Mouse (Mus musculus): Measurements from ENCODE around the gene AU040320. TPM values are rescaled to one million over a fixed set of nuclear protein-coding genes. Genes with fewer than 3 reads are reported as not detected.

AU040320 gene
- polyA plus RNA-seq, 1 experiment from 2014 or later = 28.2 TPM

DNA sequence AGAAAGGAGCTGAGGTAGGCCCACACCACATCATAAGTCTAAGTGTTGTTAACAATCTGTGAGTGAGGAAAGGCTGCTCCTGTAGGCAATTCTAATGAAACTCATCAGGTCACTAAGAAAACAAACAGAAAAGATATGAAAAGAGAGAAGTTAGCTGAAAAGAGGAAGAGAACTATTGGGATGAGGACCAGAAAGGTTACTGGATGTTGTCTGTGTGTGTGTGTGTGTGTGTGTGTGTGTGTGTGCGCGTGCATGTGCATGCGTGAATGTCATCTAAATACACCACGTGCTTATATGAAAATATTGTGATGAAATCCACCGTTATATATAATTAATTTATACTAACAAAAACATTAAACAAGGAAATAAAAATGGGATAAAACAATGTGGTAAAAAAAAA lies 130.3 kb downstream of the AU040320 start:
- Histone ChIP-seq H3K36me3 (ENCODE audit: control insufficient read depth, insufficient read depth, low read length) (peaks cover 64% of the 10 kb centered on the region), H3K9me3 (replicated peaks; ENCODE audit: control insufficient read depth, low read length) (no peaks in the 10 kb centered on the region), H3K4me2 (ENCODE audit: low read length) (no peak overlapping the region), H3K4me1 (ENCODE audit: control insufficient read depth, insufficient read depth, low read length) (no peaks in the 10 kb centered on the region), H3K9ac (ENCODE audit: low read length) (no peak overlapping the region), H3K27me3 (replicated peaks; ENCODE audit: control insufficient read depth, insufficient read depth, low read length) (no peaks in the 10 kb centered on the region), H3K27ac (ENCODE audit: low read depth, low read length) (no peak overlapping the region), H3K4me3 (ENCODE audit: low read depth, low read length) (no peak overlapping the region)
- DNase-seq (ENCODE audit: low spot score) (no peak), ATAC-seq (no peak)
- WGBS = 94% methylated on average over 5 of the region's 5 CpGs

- peak; percentile 44 for DNase-seq (ENCODE audit: low spot score)
- ATAC-seq = no peak
- Histone ChIP-seq H3K27ac (ENCODE audit: low read depth, low read length) (no peak overlapping the region), H3K4me3 (ENCODE audit: low read depth, low read length) (no peak overlapping the region), H3K27me3 (replicated peaks; ENCODE audit: control insufficient read depth, insufficient read depth, low read length) (no peaks in the 10 kb centered on the region), H3K4me1 (ENCODE audit: control insufficient read depth, insufficient read depth, low read length) (no peaks in the 10 kb centered on the region), H3K9me3 (replicated peaks; ENCODE audit: control insufficient read depth, low read length) (no peaks in the 10 kb centered on the region), H3K4me2 (ENCODE audit: low read length) (no peak overlapping the region), H3K36me3 (ENCODE audit: control insufficient read depth, insufficient read depth, low read length) (peaks cover 63% of the 10 kb centered on the region), H3K9ac (ENCODE audit: low read length) (no peak overlapping the region)
- 49% methylated on average over 1 of the region's 1 CpGs for WGBS
Observed at GRCm38 (mm10) chr4:126885953-126886352, 132.6 kb downstream of the AU040320 start.

DNA sequence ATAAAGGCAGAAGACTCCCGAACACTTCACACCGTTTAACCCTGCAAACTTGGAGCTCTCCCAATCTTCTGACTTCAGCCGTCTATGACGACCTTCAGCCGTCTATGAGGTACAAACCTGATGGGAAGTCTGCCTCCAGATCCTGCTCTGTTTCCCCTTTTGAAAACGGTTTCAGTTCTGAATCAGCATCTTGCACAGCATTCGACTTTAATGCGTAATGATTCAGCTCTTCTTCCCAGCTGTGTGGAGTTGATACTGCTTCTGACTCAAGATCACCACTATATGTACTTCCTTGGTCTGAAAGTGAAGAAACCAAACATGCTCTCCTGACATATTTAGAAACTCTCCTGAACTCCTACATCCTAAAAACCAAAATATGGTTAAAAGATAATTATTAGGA lies 136.5 kb downstream of the AU040320 start:
- no peak for DNase-seq (ENCODE audit: low spot score)
- ATAC-seq = no peak
- WGBS = 94% methylated on average over 8 of the region's 8 CpGs

More for the DNA sequence above, 136.5 kb downstream of the AU040320 start:
- Histone ChIP-seq H3K27me3 (replicated peaks; ENCODE audit: control insufficient read depth, insufficient read depth, low read length) (no peaks in the 10 kb centered on the region), H3K9ac (ENCODE audit: low read length) (no peak overlapping the region), H3K4me1 (ENCODE audit: control insufficient read depth, insufficient read depth, low read length) (no peaks in the 10 kb centered on the region), H3K4me2 (ENCODE audit: low read length) (no peak overlapping the region), H3K27ac (ENCODE audit: low read depth, low read length) (no peak overlapping the region), H3K36me3 (ENCODE audit: control insufficient read depth, insufficient read depth, low read length) (peaks cover 70% of the 10 kb centered on the region), H3K4me3 (ENCODE audit: low read depth, low read length) (no peak overlapping the region), H3K9me3 (replicated peaks; ENCODE audit: control insufficient read depth, low read length) (no peaks in the 10 kb centered on the region)

Other genes starting within 250 kb of the AU040320 start
- 5.7 and 6.4 TPM in 2 replicates for gene Ago4, start 220.1 kb upstream of the AU040320 start, polyA plus RNA-seq (2014; fragmentation: Nextera tagmentation; extraction: Ambion mirVana)
- gene Clspn, start 196.6 kb upstream of the AU040320 start, polyA plus RNA-seq (2014; fragmentation: Nextera tagmentation; extraction: Ambion mirVana) = 17.6 and 20.1 TPM in 2 replicates
- 3.4 and 4.1 TPM in 2 replicates for gene 5730409E04Rik, start 143.7 kb upstream of the AU040320 start, polyA plus RNA-seq (2014; fragmentation: Nextera tagmentation; extraction: Ambion mirVana)
- gene Psmb2, start 75.9 kb upstream of the AU040320 start, polyA plus RNA-seq (2014; fragmentation: Nextera tagmentation; extraction: Ambion mirVana) = 501 and 584 TPM in 2 replicates
- 0.69 and 1.0 TPM in 2 replicates for gene Tfap2e, start 17.3 kb upstream of the AU040320 start, polyA plus RNA-seq (2014; fragmentation: Nextera tagmentation; extraction: Ambion mirVana)
- 47.8 and 79.3 TPM in 2 replicates for gene Ncdn, start 106 bp upstream of the AU040320 start, polyA plus RNA-seq (2014; fragmentation: Nextera tagmentation; extraction: Ambion mirVana)
- gene Zmym4, start 214.6 kb downstream of the AU040320 start, polyA plus RNA-seq (2014; fragmentation: Nextera tagmentation; extraction: Ambion mirVana) = 22.7 and 25.8 TPM in 2 replicates